Mouse (Mus musculus): ENCODE results near the gene Sptbn2.
"Not testable (repeated sequence)": the region's sequence is repeated elsewhere in the genome, so short reads cannot be mapped to it uniquely, and the experiment has no call there.

The Sptbn2 gene

GRCm38 (mm10) chr19:4720671-4721244 lies 9.8 kb downstream of the Sptbn2 start:
- no peak for DNase-seq (ENCODE audit: extremely low read depth, low read depth, low spot score)

DNA sequence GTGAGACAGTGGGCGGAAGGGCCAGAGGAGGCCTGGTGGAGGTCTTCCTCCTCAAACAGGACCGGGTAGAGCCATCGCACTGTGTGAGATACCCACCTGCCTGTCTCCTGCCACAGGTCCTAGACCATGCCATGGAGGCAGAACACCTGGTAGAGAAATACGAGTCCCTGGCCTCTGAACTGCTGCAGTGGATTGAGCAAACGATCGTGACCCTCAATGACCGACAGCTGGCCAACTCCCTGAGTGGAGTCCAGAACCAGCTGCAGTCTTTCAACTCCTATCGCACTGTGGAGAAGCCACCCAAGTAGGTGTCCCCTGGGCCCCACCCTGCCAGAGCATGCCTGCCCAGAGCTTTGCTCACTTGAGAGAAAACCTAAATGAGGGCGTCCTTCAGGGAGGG lies 18.2 kb downstream of the Sptbn2 start:
- no peak for DNase-seq (ENCODE audit: extremely low read depth, low read depth, low spot score)

GRCm38 (mm10) chr19:4733052-4733451 lies 22.1 kb downstream of the Sptbn2 start:
- DNase-seq (ENCODE audit: extremely low read depth, low read depth, low spot score) = no peak

DNA sequence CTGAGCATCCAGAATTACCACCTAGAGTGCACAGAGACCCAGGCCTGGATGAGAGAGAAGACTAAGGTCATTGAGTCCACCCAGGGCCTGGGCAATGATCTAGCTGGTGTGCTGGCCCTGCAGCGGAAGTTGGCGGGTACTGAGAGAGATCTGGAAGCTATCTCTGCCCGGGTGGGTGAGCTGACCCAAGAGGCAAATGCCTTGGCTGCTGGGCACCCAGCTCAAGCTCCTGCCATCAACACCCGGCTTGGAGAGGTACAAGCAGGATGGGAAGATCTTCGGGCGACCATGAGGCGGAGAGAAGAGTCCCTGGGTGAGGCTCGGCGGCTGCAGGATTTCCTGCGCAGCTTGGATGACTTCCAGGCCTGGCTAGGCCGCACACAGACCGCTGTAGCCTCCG lies 26.9 kb downstream of the Sptbn2 start:
- DNase-seq (ENCODE audit: extremely low read depth, low read depth, low spot score) = no peak

DNA sequence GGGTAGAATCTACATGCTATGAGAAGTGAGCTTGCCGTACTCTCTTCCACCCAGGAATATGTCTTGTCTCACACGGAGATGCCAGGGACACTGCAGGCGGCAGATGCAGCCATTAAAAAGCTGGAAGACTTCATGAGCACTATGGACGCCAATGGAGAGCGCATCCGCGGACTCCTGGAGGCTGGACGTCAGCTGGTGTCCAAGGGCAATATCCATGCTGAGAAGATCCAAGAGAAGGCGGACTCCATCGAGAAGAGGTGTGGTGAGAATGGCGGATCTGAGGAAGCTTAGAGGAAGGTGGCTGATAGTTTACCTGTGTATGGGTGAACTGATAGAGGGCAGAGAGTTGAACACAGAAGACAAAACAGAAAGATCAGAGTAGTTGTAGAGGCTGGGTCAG lies 28.1 kb downstream of the Sptbn2 start:
- DNase-seq (ENCODE audit: extremely low read depth, low read depth, low spot score) = no peak

DNA sequence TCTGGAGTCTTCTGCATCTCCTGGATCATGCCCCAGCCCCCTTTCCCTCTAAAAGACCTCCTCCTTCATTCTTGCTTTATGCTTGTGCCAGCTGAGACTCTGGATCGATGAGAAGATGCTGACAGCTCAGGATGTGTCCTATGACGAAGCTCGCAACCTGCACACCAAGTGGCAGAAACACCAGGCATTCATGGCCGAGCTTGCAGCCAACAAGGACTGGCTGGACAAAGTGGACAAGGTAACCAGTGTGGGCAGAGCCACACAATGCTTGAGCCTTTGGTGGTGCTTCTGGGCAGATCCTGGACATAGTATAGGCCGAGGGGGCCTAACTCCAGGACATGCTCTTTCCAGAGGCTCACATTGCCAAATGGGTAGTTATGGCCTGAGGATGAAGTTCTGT lies 28.8 kb downstream of the Sptbn2 start:
- DNase-seq (ENCODE audit: extremely low read depth, low read depth, low spot score) = no peak

DNA sequence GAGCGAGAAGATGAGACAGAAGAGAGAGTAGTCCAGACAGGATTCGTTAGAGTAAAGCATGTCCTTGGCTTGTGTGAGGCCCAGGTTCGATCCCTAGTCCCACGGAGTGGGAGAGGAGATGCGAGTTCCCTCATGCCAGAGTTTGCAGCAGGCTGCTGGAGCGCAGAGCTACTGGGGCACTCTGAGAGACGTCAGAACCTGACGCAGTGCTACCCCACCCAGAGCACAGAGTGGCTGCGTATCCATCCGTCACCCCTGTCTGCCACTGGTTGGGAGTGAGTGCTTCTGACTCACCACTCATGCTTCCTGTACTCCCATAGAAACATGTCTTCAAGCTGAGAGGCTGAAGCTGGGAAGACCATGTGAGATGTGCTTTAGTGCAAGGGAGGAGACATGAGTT lies 30.5 kb downstream of the Sptbn2 start:
- DNase-seq (ENCODE audit: extremely low read depth, low read depth, low spot score) = no peak

GRCm38 (mm10) chr19:4742229-4742628 lies 31.3 kb downstream of the Sptbn2 start:
- DNase-seq (ENCODE audit: extremely low read depth, low read depth, low spot score) = no peak

DNA sequence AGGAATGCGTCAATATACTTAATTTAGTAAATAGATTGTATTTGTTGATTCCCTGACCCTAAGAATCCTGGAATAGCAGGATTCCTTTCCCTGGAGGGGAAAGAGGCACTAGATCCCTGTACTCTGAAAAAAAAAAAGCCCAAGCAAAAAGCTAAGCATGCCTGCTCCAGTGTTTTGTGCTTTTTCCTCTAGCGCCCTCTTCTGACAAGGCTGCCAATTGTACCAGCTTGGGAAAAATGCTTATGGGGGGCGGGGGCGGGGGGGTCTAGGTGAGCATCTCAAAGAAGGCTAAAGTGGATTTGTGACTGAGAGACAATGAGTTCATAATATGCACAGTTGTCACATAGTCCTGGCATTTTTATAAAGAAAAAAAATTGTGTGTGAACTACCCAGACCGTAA lies 32.6 kb downstream of the Sptbn2 start:
- DNase-seq (ENCODE audit: extremely low read depth, low read depth, low spot score) = no peak

- DNase-seq (ENCODE audit: extremely low read depth, low read depth, low spot score) = no peak
Observed at GRCm38 (mm10) chr19:4744026-4744425, 33.1 kb downstream of the Sptbn2 start.

DNA sequence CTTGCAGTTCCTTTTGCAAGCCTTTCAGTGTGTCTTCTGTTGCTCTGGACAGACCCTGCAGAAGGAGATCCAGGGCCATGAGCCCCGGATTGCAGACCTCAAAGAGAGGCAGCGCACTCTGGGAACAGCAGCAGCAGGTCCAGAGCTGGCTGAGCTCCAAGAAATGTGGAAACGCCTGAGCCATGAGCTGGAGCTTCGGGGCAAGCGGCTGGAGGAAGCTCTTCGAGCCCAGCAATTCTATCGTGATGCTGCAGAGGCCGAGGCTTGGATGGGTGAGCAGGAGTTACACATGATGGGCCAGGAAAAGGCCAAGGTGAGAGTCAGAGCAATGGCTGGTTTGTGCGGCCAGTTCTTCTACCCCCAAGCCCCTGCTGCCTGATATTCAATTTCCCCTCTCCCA lies 34.1 kb downstream of the Sptbn2 start:
- DNase-seq (ENCODE audit: extremely low read depth, low read depth, low spot score) = no peak

DNA sequence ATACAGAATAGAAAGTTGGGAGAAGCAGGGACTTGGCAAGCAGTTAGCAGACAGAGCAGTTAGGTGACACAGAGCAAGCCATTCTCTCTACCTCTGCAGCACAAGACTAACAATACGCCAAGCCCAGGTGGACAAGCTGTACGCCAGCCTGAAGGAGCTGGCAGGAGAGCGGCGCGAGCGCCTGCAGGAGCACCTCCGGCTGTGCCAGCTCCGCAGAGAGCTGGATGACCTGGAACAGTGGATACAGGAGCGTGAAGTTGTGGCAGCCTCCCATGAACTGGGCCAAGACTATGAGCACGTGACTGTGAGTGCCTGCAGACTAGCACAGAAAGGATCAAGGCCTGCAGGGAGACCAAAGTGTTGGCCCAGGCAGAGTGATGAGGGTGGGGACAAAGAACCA lies 34.7 kb downstream of the Sptbn2 start:
- DNase-seq (ENCODE audit: extremely low read depth, low read depth, low spot score) = no peak

GRCm38 (mm10) chr19:4746611-4747010 lies 35.6 kb downstream of the Sptbn2 start:
- DNase-seq (ENCODE audit: extremely low read depth, low read depth, low spot score) = no peak

DNA sequence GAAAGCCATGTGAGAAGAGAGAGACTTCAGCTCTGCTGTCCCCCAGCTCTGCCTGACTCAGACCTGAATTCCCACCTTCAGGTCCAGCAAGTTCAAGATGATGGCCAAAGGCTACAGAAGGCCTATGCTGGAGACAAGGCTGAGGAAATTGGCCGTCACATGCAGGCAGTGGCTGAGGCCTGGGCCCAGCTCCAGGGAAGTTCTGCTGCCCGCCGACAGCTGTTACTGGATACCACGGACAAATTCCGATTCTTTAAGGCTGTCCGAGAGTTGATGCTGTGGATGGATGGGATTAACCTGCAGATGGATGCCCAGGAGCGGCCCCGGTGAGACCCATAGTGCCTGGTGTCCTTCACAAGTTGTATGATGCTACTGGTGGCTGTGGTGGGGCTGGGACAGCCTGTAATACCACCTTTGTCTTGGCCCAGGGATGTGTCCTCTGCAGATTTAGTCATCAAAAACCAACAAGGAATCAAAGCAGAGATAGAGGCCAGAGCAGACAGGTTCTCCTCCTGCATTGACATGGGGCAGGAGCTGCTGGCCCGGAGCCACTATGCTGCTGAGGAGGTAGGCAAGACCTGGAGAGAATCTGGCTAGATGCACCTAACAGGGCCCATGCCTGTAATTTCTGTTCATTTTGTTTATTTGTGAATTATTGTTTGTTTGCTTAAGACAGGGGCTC lies 36.8 kb downstream of the Sptbn2 start:
- no peak for DNase-seq (ENCODE audit: extremely low read depth, low read depth, low spot score)

GRCm38 (mm10) chr19:4748493-4748892 lies 37.5 kb downstream of the Sptbn2 start:
- DNase-seq (ENCODE audit: extremely low read depth, low read depth, low spot score) = no peak

DNA sequence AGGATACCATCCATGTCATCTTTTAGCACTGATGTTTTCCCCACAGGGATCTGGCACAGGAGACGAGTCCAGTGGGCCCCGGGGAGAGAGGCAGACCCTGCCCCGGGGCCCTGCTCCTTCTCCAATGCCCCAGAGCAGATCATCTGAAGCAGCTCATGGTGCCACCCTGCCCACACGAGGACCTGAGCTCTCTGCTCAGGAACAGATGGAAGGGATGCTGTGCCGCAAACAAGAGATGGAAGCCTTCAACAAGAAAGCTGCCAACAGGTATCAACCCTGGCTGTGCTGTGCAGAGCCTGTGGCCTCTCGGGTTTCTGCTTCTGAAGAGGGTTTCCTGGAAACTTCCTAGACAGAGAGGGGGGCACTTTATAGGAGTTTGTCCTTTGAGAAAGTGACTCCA lies 39.0 kb downstream of the Sptbn2 start:
- no peak for DNase-seq (ENCODE audit: extremely low read depth, low read depth, low spot score)

- no peak for DNase-seq (ENCODE audit: extremely low read depth, low read depth, low spot score)
Observed at GRCm38 (mm10) chr19:4755565-4756192, 44.7 kb downstream of the Sptbn2 start.

DNA sequence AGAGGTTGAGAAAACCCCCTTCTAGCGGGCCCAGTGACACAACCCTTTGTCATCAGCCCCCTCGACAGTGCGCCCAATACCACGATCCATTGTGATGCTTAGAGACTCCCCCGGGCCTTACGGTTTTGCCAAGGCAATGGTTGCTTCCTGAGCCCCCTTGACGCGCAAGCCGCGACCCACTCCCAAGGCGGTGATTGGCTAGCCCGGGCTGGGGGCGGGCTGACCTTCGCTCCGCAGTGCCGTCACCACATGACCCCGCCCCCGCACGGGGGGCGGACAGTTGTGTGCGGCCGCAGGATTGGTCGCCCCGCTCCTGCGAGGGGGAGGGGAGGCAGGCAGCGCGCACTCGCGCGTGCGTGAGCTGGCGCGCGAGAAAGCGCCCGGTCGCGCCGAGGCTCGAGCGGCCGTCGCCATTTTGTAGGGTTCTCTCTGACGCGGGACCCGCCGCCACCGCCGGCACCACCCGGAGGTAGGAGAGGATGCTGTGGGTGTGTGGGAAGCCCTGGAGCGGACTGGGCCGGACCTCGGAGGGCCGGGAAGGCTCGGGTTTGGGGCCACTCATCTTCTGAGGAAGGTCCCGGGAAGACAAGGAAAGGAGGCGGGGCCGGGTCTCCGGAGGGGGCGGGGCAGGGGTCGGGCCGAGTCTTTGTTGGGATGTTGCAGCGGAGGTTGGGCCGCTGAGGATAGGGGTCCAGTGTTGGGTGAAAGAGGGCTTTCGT lies 45.4 kb downstream of the Sptbn2 start, which contains the start of gene Rbm4b:
Rbm4b (plus strand) TSS at position 305 of the 719 bp plus-strand sequence.
- DNase-seq (ENCODE audit: extremely low read depth, low read depth, low spot score) = no peak

DNA sequence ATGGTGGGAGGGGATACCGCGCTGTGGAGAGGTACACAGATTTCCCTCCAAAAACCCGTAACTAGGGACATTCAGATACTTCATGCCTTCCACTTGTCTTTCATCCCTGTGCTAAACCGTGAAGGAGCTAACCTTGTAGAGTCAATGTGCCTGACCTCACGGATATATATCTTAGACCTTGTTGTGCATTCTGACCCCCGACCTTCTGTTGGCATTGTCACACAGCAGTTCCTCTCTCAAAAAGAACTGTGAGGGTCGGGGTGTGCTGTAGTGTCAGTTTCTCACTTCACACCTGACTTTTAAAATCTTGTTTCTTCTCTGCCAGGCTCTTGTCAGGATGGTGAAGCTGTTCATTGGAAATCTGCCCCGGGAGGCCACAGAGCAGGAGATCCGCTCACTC lies 46.0 kb downstream of the Sptbn2 start:
- DNase-seq (ENCODE audit: extremely low read depth, low read depth, low spot score) = no peak

DNA sequence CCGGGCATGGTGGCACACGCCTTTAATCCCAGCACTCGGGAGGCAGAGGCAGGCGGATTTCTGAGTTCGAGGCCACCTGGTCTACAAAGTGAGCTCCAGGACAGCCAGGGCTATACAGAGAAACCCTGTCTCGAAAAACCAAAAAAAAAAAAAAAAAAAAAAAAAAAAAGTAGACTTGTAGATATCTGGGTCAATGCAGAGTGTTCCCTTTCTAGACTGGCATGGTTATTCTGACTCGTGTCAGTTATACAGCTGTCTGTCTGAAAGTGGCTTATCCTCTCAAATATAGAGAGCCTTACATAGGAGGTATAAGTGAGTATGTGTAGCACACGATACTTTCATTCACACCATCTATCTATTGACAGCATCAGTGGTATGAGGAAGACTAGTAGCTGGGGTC lies 49.6 kb downstream of the Sptbn2 start:
- DNase-seq (ENCODE audit: extremely low read depth, low read depth, low spot score) = not testable (repeated sequence)

DNA sequence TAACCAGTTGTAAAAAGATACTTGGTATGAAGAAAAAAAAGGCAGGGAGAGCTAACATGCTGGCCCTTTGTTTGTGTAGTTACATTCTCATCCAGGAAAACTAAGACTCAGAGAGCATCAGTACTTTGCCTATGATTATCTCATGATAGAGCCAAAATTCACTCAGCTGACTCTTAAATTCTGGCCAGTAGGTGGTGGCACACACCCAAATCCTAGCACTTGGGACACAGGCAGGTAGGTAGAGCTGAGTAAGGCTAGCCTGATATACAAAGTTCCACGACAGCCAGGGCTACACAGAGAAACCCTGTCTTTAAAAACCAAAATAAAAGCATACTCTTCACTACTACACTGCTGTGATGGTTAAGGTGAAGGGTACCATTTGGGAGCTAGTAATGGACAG lies 51.9 kb downstream of the Sptbn2 start:
- DNase-seq (ENCODE audit: extremely low read depth, low read depth, low spot score) = no peak

All from fat pad, adult 2 months (tissue).